ENCODE assay signal across 14 mouse cellular contexts in the genomic region with DNA sequence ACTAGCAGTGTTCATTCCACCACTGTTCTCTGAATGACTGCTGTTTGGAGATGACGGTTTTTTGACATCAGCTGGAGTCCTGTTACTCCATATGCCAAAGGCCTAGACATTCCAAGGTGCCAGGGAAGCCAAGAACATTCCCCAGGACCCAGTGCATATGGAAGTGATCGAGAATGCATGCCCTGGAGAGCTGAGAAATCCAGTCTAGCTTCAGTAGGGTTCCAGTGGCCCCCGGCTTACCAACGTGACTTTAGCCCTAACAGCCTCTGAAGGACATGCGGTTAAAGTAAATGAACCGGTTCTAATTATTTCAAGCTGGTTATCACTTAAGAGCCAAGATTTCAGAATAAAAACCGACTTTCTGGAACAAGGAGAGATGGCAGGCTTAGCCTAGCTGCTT. TPM values are rescaled to one million over a fixed set of nuclear protein-coding genes. Genes with fewer than 3 reads are reported as not detected.
"Had no signal": no experiment of that assay in that cellular context is flagged by ENCODE, and none has a peak within 500 bp of the region (broad histone marks: within the 10 kb centered on the region; RNA-seq: fewer than 3 reads in every experiment).

No protein-coding gene starts in this region.

- H3K4me2 ChIP-seq: intestine, embryonic 15.5 days; kidney, embryonic 15.5 days; limb, embryonic 15.5 days; liver, embryonic 12.5 days; lung, embryonic 15.5 days; neural tube, embryonic 15.5 days had no signal

- H3K4me3 ChIP-seq: intestine, embryonic 15.5 days; kidney, embryonic 15.5 days; layer of hippocampus, adult 2 months; limb, embryonic 15.5 days; liver, embryonic 12.5 days; lung, embryonic 15.5 days; midbrain, embryonic 10.5 days; myocyte; neural tube, embryonic 15.5 days had no signal

- H3K36me3 ChIP-seq: intestine, embryonic 15.5 days; kidney, embryonic 15.5 days; limb, embryonic 15.5 days; liver, embryonic 12.5 days; lung, embryonic 15.5 days; midbrain, embryonic 10.5 days; neural tube, embryonic 15.5 days had no signal

- H3K4me1 ChIP-seq: intestine, embryonic 15.5 days; kidney, embryonic 15.5 days; liver, embryonic 12.5 days had no signal

- DNase-seq: left cerebral cortex, postnatal 4 days; lung, postnatal 14 days; midbrain, embryonic 14.5 days; thymus, adult 18-20 months; thymus, postnatal 14 days had no signal

- H3K9ac ChIP-seq: intestine, embryonic 15.5 days; kidney, embryonic 15.5 days; limb, embryonic 15.5 days; liver, embryonic 12.5 days; lung, embryonic 15.5 days; neural tube, embryonic 15.5 days had no signal

- ATAC-seq: intestine, embryonic 15.5 days; liver, embryonic 12.5 days had no signal

- H3K27ac ChIP-seq: intestine, embryonic 15.5 days; kidney, embryonic 15.5 days; layer of hippocampus, adult 2 months; limb, embryonic 15.5 days; liver, embryonic 12.5 days; lung, embryonic 15.5 days; midbrain, embryonic 10.5 days; neural tube, embryonic 15.5 days had no signal

- H3K27me3 ChIP-seq: intestine, embryonic 15.5 days; kidney, embryonic 15.5 days; limb, embryonic 15.5 days; liver, embryonic 12.5 days; lung, embryonic 15.5 days; neural tube, embryonic 15.5 days had no signal

- H3K9me3 ChIP-seq: intestine, embryonic 15.5 days; kidney, embryonic 15.5 days; limb, embryonic 15.5 days; liver, embryonic 12.5 days; lung, embryonic 15.5 days; midbrain, embryonic 10.5 days; neural tube, embryonic 15.5 days had no signal

RNA-seq across cellular contexts. Expression of a gene that starts 59.4 kb away (rescaled TPM):
- polyA plus RNA-seq: myocyte had no signal
